Mouse (Mus musculus) gastrocnemius, postnatal 14 days (tissue): ENCODE measurements around the gene Trp53i13. TPM values are rescaled to one million over a fixed set of nuclear protein-coding genes. Genes with fewer than 3 reads are reported as not detected.
"Not testable (repeated sequence)": the region's sequence is repeated elsewhere in the genome, so short reads cannot be mapped to it uniquely, and the experiment has no call there.

Source experiments
- DNase-seq: peaks from one replicate; pipeline ENCODE4 v3.0.0; 2021; ENCODE audit warnings: mixed read lengths
- intact Hi-C: fragments of 180-260 bp; cut with DNase I; formaldehyde crosslinking; loops from one replicate; pipeline ENCODE4 v1.15.1; 2025; ENCODE audit warnings: low total_unique reads
- long read RNA-seq, 2 experiments: library from polyadenylated mRNA; stranded (forward); transcript quantifications; one replicate each; pipeline ENCODE4 v2.0.0; 2021
- total RNA-seq, 2 experiments: library from RNA; stranded (reverse); gene quantifications; 2 replicates each; pipeline ENCODE4 v1.2.3; 2021

Gene Trp53i13
- 1 to 10 TPM; 6.0 to 6.3 TPM for total RNA-seq
- long read RNA-seq, experiment 1, transcript Trp53i13-201 (7 exons, 1,463 nt) = major isoform, 6 of 10 reads
- long read RNA-seq, experiment 1, partial matches to known transcripts = 1 of 10 reads
- long read RNA-seq, experiment 1, other reads (novel, unspliced or antisense) = 3 of 10 reads
- long read RNA-seq, experiment 2, transcript Trp53i13-201 (7 exons, 1,463 nt) = major isoform, 6 of 12 reads
- long read RNA-seq, experiment 2, partial matches to known transcripts = 2 of 12 reads
- long read RNA-seq, experiment 2, other reads (novel, unspliced or antisense) = 4 of 12 reads

GRCm38 (mm10) chr11:77515637-77516552 lies at the start of gene Trp53i13:
Gene Trp53i13 (minus strand): TSS chr11:77515980.
- no peak for DNase-seq
- intact Hi-C loops = no loop called here

GRCm38 (mm10) chr11:77545261-77545660 lies 29.5 kb upstream of the Trp53i13 start:
- intact Hi-C loops = no loop called here
- no peak for DNase-seq

GRCm38 (mm10) chr11:77532202-77532846 lies 16.5 kb upstream of the Trp53i13 start:
- DNase-seq = no peak
- intact Hi-C loops = no loop called here

GRCm38 (mm10) chr11:77530862-77531261 lies 15.1 kb upstream of the Trp53i13 start:
- no peak for DNase-seq
- intact Hi-C loops = no loop called here

GRCm38 (mm10) chr11:77529644-77530043 lies 13.9 kb upstream of the Trp53i13 start:
- intact Hi-C loops = no loop called here

DNA sequence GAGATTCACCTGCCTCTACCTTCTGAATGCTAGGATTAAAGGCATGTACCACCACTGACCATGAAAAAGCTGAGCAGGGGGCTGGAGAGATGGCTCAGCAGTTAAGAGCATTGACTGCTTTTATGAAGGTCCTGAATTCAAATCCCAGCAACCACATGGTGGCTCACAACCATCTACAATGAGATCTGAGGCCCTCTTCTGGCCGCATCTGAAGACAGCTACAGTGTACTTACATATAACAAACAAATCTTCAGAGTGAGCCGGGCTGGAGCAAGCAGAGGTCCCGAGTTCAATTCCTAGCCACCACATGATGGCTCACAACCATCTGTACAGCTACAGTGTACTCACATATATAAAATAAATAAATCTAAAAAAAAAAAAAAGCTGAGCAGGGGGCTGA lies 12.6 kb upstream of the Trp53i13 start:
- DNase-seq, intact Hi-C loops: not testable (repeated sequence)

More at GRCm38 (mm10) chr11:77529644-77530043, 13.9 kb upstream of the Trp53i13 start:
- DNase-seq = no peak

- DNase-seq = no peak
- intact Hi-C loops = no loop called here
These were observed 10.2 kb upstream of the Trp53i13 start for GRCm38 (mm10) chr11:77525804-77526486.

- intact Hi-C loops = no loop called here
- DNase-seq = peak; percentile 27
These were observed 5.1 kb upstream of the Trp53i13 start for GRCm38 (mm10) chr11:77520601-77521529.

DNA sequence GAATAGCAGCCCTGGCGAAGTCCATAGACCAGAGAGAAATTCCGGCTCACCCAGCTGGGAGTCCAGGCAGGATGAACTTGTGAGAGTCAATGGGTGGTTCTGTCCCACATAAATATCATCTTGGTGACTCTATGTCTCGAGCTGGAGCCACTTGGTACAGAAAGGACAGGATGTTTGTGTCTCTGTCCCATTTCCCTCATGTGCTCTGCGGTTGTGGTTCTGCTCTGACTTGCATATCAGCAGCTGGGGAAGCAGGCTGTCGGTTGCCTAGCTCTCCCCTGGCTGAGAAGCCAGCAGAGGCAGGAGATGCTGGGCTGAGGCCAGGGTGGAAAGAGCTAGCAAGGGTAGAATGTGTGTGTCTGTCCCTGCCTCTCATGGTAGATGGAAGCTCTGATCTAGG lies 3.3 kb upstream of the Trp53i13 start, which contains the start of gene Gm10392:
Gene Gm10392 (minus strand): TSS at position 156 of the 400 bp plus-strand sequence.
- intact Hi-C loops = no loop called here
- no peak for DNase-seq

- DNase-seq = no peak
- intact Hi-C loops = no loop called here
These were observed 2.4 kb upstream of the Trp53i13 start for GRCm38 (mm10) chr11:77518051-77518798.

- intact Hi-C loops = no loop called here
- no peak for DNase-seq
These were observed 1.0 kb upstream of the Trp53i13 start for GRCm38 (mm10) chr11:77516553-77517425.

GRCm38 (mm10) chr11:77514832-77515636 lies 746 bp downstream of the Trp53i13 start, which contains the start of gene Abhd15:
Gene Abhd15 (plus strand): TSS chr11:77515121.
- intact Hi-C loops = no loop called here
- DNase-seq = peak; percentile 84

- no peak for DNase-seq
- intact Hi-C loops = no loop called here
These were observed 1.4 kb downstream of the Trp53i13 start for GRCm38 (mm10) chr11:77514281-77514831.

DNA sequence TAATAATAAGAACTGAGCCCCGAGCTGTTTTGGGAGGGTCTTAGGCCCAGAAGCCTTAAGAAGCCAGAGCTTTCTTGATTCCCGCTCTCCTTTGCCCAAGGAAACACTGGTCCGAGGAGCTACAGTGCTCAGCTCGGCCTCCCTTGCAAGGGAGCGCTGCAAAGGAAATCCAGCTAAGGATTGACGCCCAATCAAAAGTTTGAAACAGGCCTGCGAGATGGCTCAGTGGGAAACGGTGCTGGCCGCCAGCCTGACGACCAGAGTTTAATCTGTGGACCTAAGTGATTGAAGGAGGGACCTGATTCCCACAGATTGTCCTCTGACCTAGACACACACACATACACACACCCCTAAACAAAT lies 2.0 kb downstream of the Trp53i13 start:
- intact Hi-C loops = no loop called here
- DNase-seq = no peak

GRCm38 (mm10) chr11:77512891-77513810 lies 2.6 kb downstream of the Trp53i13 start:
- intact Hi-C loops = no loop called here
- DNase-seq = peak; percentile 89
